Mouse (Mus musculus) urinary bladder, adult 2 months (tissue): ENCODE data around the gene Skint1. TPM values are rescaled to one million over a fixed set of nuclear protein-coding genes. Genes with fewer than 3 reads are reported as not detected.
"Not testable (repeated sequence)": the region's sequence is repeated elsewhere in the genome, so short reads cannot be mapped to it uniquely, and the experiment has no call there.

ENCODE experiments used
- DNase-seq: peaks from one replicate; pipeline ENCODE4 v3.0.0; 2022; ENCODE audit warnings: low spot score
- polyA plus RNA-seq: library from polyadenylated mRNA; depleted of rRNA; stranded (reverse); fragments of >200 nt; gene quantifications from 2 replicates; pipeline ENCODE4 v1.2.3, GENCODE M21; 2012; rRNA removed

Skint1 gene
- polyA plus RNA-seq, result not detected in 2 replicates

DNA sequence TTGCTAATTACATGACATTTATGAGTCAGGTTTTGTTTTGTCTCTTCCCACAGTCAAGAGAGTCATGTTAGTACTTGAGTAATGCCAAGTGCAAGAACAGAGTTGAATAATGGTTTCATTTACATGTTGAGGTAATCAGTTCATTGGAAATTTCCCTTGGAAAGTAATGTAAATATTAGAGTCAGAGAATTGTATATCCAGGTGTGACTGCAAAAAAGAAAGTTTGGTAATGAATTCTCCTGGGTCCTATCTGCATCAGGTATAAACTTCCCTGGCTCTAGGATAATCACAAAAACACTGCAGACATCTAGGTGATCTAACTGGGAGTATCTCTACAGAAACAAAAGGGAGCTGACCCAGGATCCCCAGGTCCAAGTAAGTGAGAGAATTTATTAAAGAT lies at the start of gene Skint1:
Skint1 (plus strand) TSS at position 301 of the 400 bp plus-strand sequence.
- DNase-seq, result no peak

DNA sequence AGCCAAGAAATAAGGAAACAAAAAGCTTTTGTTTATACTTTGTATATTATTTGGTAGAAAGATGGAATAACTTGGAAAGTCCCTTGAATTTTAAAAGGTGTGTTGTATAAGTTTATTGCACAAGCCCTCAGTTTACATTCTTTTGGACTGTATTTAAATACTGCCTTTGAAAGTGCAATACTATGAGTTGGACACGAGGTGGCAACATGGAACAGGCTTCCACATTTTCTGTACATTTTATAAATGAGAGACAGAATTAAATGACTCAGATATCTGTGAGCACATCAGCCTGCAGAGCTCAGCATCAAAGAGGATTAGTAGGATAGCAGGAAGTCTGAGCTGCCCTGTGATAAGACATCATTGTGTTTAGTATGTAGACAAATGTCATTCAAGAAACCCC lies 44.8 kb upstream of the Skint1 start:
- DNase-seq, result no peak

DNA sequence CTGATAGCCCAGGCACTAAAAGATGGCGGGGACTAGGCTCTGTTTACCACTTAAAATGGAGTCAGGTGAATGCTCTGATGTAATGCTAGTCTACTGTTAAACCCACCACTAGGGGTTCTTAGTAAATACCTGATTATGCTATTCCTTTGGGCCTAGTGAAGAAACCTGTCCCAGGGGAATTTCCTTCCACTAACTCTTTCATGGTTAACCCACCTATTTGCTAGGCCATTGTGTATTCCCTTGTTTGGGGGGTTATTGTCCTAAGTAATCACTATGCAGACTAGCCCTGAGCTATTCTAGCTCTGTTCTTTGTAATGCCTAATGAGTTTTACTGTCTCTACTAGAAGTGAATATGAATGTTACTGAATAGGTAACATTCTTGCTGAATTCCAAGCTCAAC lies 42.8 kb upstream of the Skint1 start:
- not testable (repeated sequence) for DNase-seq

DNA sequence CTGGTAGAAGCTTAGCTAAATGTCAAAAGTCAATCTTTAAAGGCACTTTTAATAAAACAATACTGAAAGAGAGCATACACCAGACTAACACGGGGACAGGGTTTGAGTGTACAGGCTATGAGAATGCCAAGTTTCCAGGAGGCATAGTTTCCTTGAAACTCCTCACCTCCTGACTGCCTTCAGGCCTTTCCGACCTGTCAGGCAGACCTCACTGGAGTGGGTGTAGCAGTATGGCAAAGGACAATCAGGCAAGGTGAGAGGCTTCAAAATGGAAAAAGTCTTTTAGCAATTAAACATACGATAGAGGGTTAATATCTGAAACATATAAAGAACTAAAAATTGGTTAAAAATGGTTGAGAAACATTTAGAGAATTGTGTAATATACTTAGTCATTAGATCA lies 42.4 kb upstream of the Skint1 start:
- DNase-seq, result no peak

DNA sequence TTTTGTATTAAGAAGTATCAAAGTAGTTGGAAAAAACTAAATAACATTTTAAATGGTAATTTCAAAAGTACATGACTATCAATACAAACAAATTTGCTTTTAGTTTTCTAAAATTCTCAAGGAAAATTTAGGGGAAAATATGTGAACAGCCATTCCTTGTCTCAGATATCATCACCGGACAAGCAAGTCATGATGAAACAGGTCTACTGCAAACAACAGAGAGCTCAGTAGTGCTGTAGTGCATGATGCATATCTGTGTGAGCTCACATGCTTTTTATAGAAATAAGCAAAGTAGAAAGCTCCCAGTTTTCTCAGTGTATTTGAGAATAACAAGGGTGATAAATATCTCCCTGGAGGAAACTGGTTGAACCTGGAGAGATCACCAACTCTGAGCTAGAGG lies 33.4 kb upstream of the Skint1 start, which contains the start of gene Skint7:
Skint7 (plus strand) TSS at position 301 of the 400 bp plus-strand sequence.
- DNase-seq, result no peak

DNA sequence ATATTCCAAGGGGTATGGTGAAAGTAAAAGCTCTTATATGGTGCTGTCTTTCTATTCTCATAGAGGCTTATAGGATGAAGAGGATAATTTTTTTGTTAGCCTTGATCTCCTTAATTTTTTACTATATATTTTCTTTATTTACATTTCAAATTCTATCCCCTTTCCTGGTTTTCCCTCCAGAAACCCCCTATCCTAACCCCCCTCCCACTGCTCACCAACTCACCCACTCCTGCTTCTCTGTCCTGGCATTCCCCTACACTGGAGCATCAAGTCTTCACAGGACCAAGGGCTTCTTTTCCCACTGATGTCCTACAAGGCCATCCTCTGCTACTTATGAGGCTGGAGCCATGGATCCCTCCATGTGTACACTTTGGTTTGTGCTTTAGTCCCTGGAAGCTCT lies 65.6 kb downstream of the Skint1 start, which contains the start of gene Skint4:
Skint4 (plus strand) TSS at position 301 of the 400 bp plus-strand sequence.
- DNase-seq, result no peak

Other genes with a start within 250 kb of the Skint1 start
- gene Slc5a9, start 103.4 kb upstream of the Skint1 start, polyA plus RNA-seq, result 2.4 TPM in 2 replicates
- gene Skint8, start 86.9 kb upstream of the Skint1 start, polyA plus RNA-seq, result 0.17 and 0.28 TPM in 2 replicates
- 1.9 and 2.4 TPM in 2 replicates for gene Skint7, start 33.3 kb upstream of the Skint1 start, polyA plus RNA-seq
- gene Skint4, start 65.7 kb downstream of the Skint1 start, polyA plus RNA-seq, result 0.08 and 0.16 TPM in 2 replicates
- gene Skint3, start 226.0 kb downstream of the Skint1 start, polyA plus RNA-seq, result 0.28 and 0.32 TPM in 2 replicates